Mouse (Mus musculus) E14TG2a.4 (cell line): ENCODE measurements around the gene Efna4.

ENCODE experiments used
- H3K27me3 ChIP-seq: 2 replicates; pipeline ENCODE4 v1.6.1; 2014; ENCODE audit warnings: low read length, control low read depth; ENCODE audit not compliant: insufficient read depth
- H3K36me3 ChIP-seq: 2 replicates; pipeline ENCODE4 v1.6.1; 2014; ENCODE audit warnings: low read length, control low read depth; ENCODE audit not compliant: insufficient read depth
- H3K4me1 ChIP-seq: replicated peaks from 2 replicates; pipeline ENCODE4 v1.6.1; 2014; ENCODE audit warnings: low read depth, low read length, control low read depth
- H3K4me3 ChIP-seq: replicated peaks from 2 replicates; pipeline ENCODE4 v1.5.1; 2014; ENCODE audit warnings: mild to moderate bottlenecking, low read length
- H3K9me3 ChIP-seq: 2 replicates; pipeline ENCODE4 v1.6.1; 2014; ENCODE audit warnings: low read length, control low read depth
- CTCF ChIP-seq: conservative IDR thresholded peaks from 2 replicates; pipeline ENCODE4 v1.5.1; 2014; ENCODE audit warnings: low read length
- NANOG ChIP-seq: IDR thresholded peaks from 2 replicates; pipeline ENCODE4 v1.6.1; 2014; ENCODE audit warnings: borderline replicate concordance, low read length, mixed read lengths
- POU5F1 ChIP-seq: IDR thresholded peaks from 2 replicates; pipeline ENCODE4 v1.6.1; 2014; ENCODE audit warnings: low read length, borderline replicate concordance

Gene Efna4

GRCm38 (mm10) chr3:89319591-89320350 is 18.1 kb downstream of the Efna4 start:
- Histone ChIP-seq H3K9me3 (no peaks in the 10 kb centered on the region), H3K27me3 (peaks cover 69% of the 10 kb centered on the region), H3K36me3 (no peaks in the 10 kb centered on the region), H3K4me1 (peaks cover 81% of the 10 kb centered on the region), H3K4me3 (peak overlapping the region; percentile 84)
- TF ChIP-seq NANOG (no peak), POU5F1 (no peak), CTCF (no peak)

GRCm38 (mm10) chr3:89318971-89319590 is 18.7 kb downstream of the Efna4 start:
- TF ChIP-seq POU5F1 (no peak), NANOG (no peak), CTCF (no peak)
- peaks cover 69% of the 10 kb centered on the region for H3K27me3 ChIP-seq
- H3K9me3 ChIP-seq, result no peaks in the 10 kb centered on the region
- H3K4me1 ChIP-seq, result peaks cover 86% of the 10 kb centered on the region
- H3K4me3 ChIP-seq, result peak overlapping the region; percentile 65
- H3K36me3 ChIP-seq, result no peaks in the 10 kb centered on the region

- no peak for TF ChIP-seq CTCF
- no peak for TF ChIP-seq NANOG
- TF ChIP-seq POU5F1, result no peak
- Histone ChIP-seq H3K36me3 (no peaks in the 10 kb centered on the region), H3K9me3 (no peaks in the 10 kb centered on the region), H3K4me3 (peak overlapping the region; percentile 29; the same call in 1 of the 2 replicates), H3K27me3 (peaks cover 64% of the 10 kb centered on the region), H3K4me1 (peaks cover 86% of the 10 kb centered on the region)
These were observed 19.5 kb downstream of the Efna4 start for GRCm38 (mm10) chr3:89318316-89318715.

- H3K36me3 ChIP-seq, result no peaks in the 10 kb centered on the region
- TF ChIP-seq NANOG (no peak), POU5F1 (no peak), CTCF (no peak)
- peaks cover 80% of the 10 kb centered on the region for H3K4me1 ChIP-seq
- peaks cover 57% of the 10 kb centered on the region for H3K27me3 ChIP-seq
- H3K4me3 ChIP-seq, result no peak overlapping the region
- no peaks in the 10 kb centered on the region for H3K9me3 ChIP-seq
These were observed 20.6 kb downstream of the Efna4 start for GRCm38 (mm10) chr3:89317246-89317645.

GRCm38 (mm10) chr3:89316833-89317232 is 21.0 kb downstream of the Efna4 start:
- TF ChIP-seq CTCF, result peak; percentile 99
- no peak for TF ChIP-seq POU5F1
- Histone ChIP-seq H3K27me3 (peaks cover 53% of the 10 kb centered on the region), H3K9me3 (no peaks in the 10 kb centered on the region), H3K4me1 (peaks cover 76% of the 10 kb centered on the region), H3K36me3 (no peaks in the 10 kb centered on the region), H3K4me3 (peak overlapping the region; percentile 75)

- H3K9me3 ChIP-seq, result no peaks in the 10 kb centered on the region
- H3K27me3 ChIP-seq, result peaks cover 47% of the 10 kb centered on the region
- no peaks in the 10 kb centered on the region for H3K36me3 ChIP-seq
- peak overlapping the region; percentile 75 for H3K4me3 ChIP-seq
- TF ChIP-seq NANOG (no peak), POU5F1 (no peak), CTCF (no peak)
- peaks cover 71% of the 10 kb centered on the region for H3K4me1 ChIP-seq
These were observed 21.6 kb downstream of the Efna4 start for GRCm38 (mm10) chr3:89315930-89316831.

- no peak for TF ChIP-seq NANOG
- TF ChIP-seq POU5F1, result no peak
- peak; percentile 74 for TF ChIP-seq CTCF
- no peaks in the 10 kb centered on the region for H3K9me3 ChIP-seq
- peaks cover 38% of the 10 kb centered on the region for H3K27me3 ChIP-seq
- peaks cover 64% of the 10 kb centered on the region for H3K4me1 ChIP-seq
- peak overlapping the region; percentile 75 for H3K4me3 ChIP-seq
- no peaks in the 10 kb centered on the region for H3K36me3 ChIP-seq
These were observed 22.5 kb downstream of the Efna4 start for GRCm38 (mm10) chr3:89315195-89315929.

GRCm38 (mm10) chr3:89314791-89315190 is 23.0 kb downstream of the Efna4 start:
- Histone ChIP-seq H3K4me1 (peaks cover 58% of the 10 kb centered on the region), H3K36me3 (no peaks in the 10 kb centered on the region), H3K27me3 (peaks cover 33% of the 10 kb centered on the region), H3K4me3 (peak overlapping the region; percentile 75), H3K9me3 (no peaks in the 10 kb centered on the region)
- no peak for TF ChIP-seq POU5F1
- no peak for TF ChIP-seq CTCF
- TF ChIP-seq NANOG, result no peak
